Mouse (Mus musculus) spleen, adult 2 months (tissue): ENCODE results near the gene Myh2. TPM values are rescaled to one million over a fixed set of nuclear protein-coding genes. Genes with fewer than 3 reads are reported as not detected.

Experiments used
- DNase-seq, 2 experiments: peaks; one replicate each; pipeline versions ENCODE4 v3.0.0 to v3.0.0-alpha.2; 2012 to 2021; ENCODE audit warnings: low spot score in 2 of 2, low read depth in 1 of 2
- H3K27ac ChIP-seq: fragments of 200-500 bp; 2 replicates; pipeline ENCODE4 v1.5.1; 2012; ENCODE audit warnings: low read length, inconsistent platforms; ENCODE audit not compliant: insufficient read depth
- H3K27me3 ChIP-seq: fragments of 200-500 bp; 2 replicates; pipeline ENCODE4 v1.6.1; 2012; ENCODE audit warnings: mild to moderate bottlenecking, moderate library complexity, low read length, inconsistent platforms; ENCODE audit not compliant: control insufficient read depth, insufficient read depth
- H3K36me3 ChIP-seq: fragments of 200-500 bp; 2 replicates; pipeline ENCODE4 v1.6.1; 2012; ENCODE audit warnings: mild to moderate bottlenecking, low read length, inconsistent platforms; ENCODE audit not compliant: control insufficient read depth, insufficient read depth
- H3K4me1 ChIP-seq: fragments of 200-500 bp; 2 replicates; pipeline ENCODE4 v1.6.1; 2011; ENCODE audit warnings: inconsistent platforms; ENCODE audit not compliant: control insufficient read depth, insufficient read depth, insufficient read length
- H3K4me3 ChIP-seq: fragments of 200-500 bp; 2 replicates; pipeline ENCODE4 v1.5.1; 2011; ENCODE audit warnings: mild to moderate bottlenecking, inconsistent platforms; ENCODE audit not compliant: insufficient read depth, insufficient read length; ENCODE audit errors: extremely low read depth
- CTCF ChIP-seq: fragments of 200-500 bp; IDR thresholded peaks from 2 replicates; pipeline ENCODE4 v1.5.1; 2011; ENCODE audit warnings: mild to moderate bottlenecking, inconsistent platforms; ENCODE audit not compliant: insufficient read depth, insufficient read length, insufficient replicate concordance; ENCODE audit errors: extremely low read depth
- POLR2A ChIP-seq: fragments of 200-500 bp; IDR thresholded peaks from 2 replicates; pipeline ENCODE4 v1.6.1; 2011; ENCODE audit warnings: low read depth, low read length, inconsistent platforms
- WGBS: fragments of 180-500 bp; shearing (Covaris S2); methylation state at CpG from one replicate; pipeline ENCODE4 v1.1.7; 2018; 5-methylcytosine and 5-hydroxymethylcytosine counted together
- polyA plus RNA-seq: library from polyadenylated mRNA; depleted of rRNA; stranded (reverse); fragments of >200 nt; gene quantifications from 2 replicates; pipeline ENCODE4 v1.2.3, GENCODE M21; 2012

Gene Myh2
- polyA plus RNA-seq, 1 experiment = not detected

- H3K36me3 ChIP-seq = no peaks in the 10 kb centered on the region
- no peak overlapping the region for H3K4me3 ChIP-seq
- H3K27me3 ChIP-seq = no peaks in the 10 kb centered on the region
- 51% methylated on average over 5 of the region's 5 CpGs for WGBS
- TF ChIP-seq CTCF (no peak), POLR2A (no peak)
- no peak overlapping the region for H3K27ac ChIP-seq
- no peaks in the 10 kb centered on the region for H3K4me1 ChIP-seq
- DNase-seq = no peak
These were observed 1.5 kb upstream of the Myh2 start for GRCm38 (mm10) chr11:67169301-67169700.

GRCm38 (mm10) chr11:67172439-67172838, 1.6 kb downstream of the Myh2 start:
- WGBS = 89% methylated on average over 2 of the region's 2 CpGs
- Histone ChIP-seq H3K27ac (no peak overlapping the region), H3K4me1 (no peaks in the 10 kb centered on the region), H3K4me3 (no peak overlapping the region), H3K36me3 (no peaks in the 10 kb centered on the region), H3K27me3 (no peaks in the 10 kb centered on the region)
- no peak for DNase-seq
- no peak for TF ChIP-seq POLR2A
- no peak for TF ChIP-seq CTCF

GRCm38 (mm10) chr11:67176376-67176775, 5.5 kb downstream of the Myh2 start:
- Histone ChIP-seq H3K4me3 (no peak overlapping the region), H3K4me1 (no peaks in the 10 kb centered on the region), H3K36me3 (no peaks in the 10 kb centered on the region), H3K27me3 (no peaks in the 10 kb centered on the region), H3K27ac (no peak overlapping the region)
- TF ChIP-seq CTCF = no peak
- no peak for TF ChIP-seq POLR2A
- WGBS = 74% methylated on average over 5 of the region's 5 CpGs
- DNase-seq = no peak

GRCm38 (mm10) chr11:67190316-67190715, 19.5 kb downstream of the Myh2 start:
- TF ChIP-seq CTCF (no peak), POLR2A (no peak)
- no peak for DNase-seq

GRCm38 (mm10) chr11:67190814-67191213, 20.0 kb downstream of the Myh2 start:
- no peak overlapping the region for H3K27ac ChIP-seq
- H3K4me1 ChIP-seq = no peaks in the 10 kb centered on the region
- WGBS = 89% methylated on average over 2 of the region's 2 CpGs
- no peaks in the 10 kb centered on the region for H3K36me3 ChIP-seq
- no peak overlapping the region for H3K4me3 ChIP-seq
- TF ChIP-seq POLR2A = no peak
- no peak for TF ChIP-seq CTCF
- DNase-seq = no peak
- H3K27me3 ChIP-seq = no peaks in the 10 kb centered on the region

More at GRCm38 (mm10) chr11:67190316-67190715, 19.5 kb downstream of the Myh2 start:
- H3K27ac ChIP-seq = no peak overlapping the region
- H3K4me3 ChIP-seq = no peak overlapping the region
- H3K36me3 ChIP-seq = no peaks in the 10 kb centered on the region
- no peaks in the 10 kb centered on the region for H3K27me3 ChIP-seq
- 85% methylated on average over 10 of the region's 10 CpGs for WGBS
- H3K4me1 ChIP-seq = no peaks in the 10 kb centered on the region

- DNase-seq = no peak
- no peaks in the 10 kb centered on the region for H3K27me3 ChIP-seq
- no peak overlapping the region for H3K4me3 ChIP-seq
- no peaks in the 10 kb centered on the region for H3K4me1 ChIP-seq
- no peaks in the 10 kb centered on the region for H3K36me3 ChIP-seq
- no peak overlapping the region for H3K27ac ChIP-seq
- WGBS = 87% methylated on average over 14 of the region's 14 CpGs
- TF ChIP-seq CTCF (no peak), POLR2A (no peak)
These were observed 20.7 kb downstream of the Myh2 start for GRCm38 (mm10) chr11:67191496-67191895.

- no peak for DNase-seq
- Histone ChIP-seq H3K4me1 (no peaks in the 10 kb centered on the region), H3K36me3 (no peaks in the 10 kb centered on the region), H3K4me3 (no peak overlapping the region), H3K27ac (no peak overlapping the region), H3K27me3 (no peaks in the 10 kb centered on the region)
- WGBS = 30% methylated on average over 1 of the region's 1 CpGs
- no peak for TF ChIP-seq CTCF
- TF ChIP-seq POLR2A = no peak
These were observed 28.5 kb downstream of the Myh2 start for GRCm38 (mm10) chr11:67199321-67199720.
